Mouse (Mus musculus) heart, embryonic 15.5 days (tissue): ENCODE results near the gene Mansc1. TPM values are rescaled to one million over a fixed set of nuclear protein-coding genes. Genes with fewer than 3 reads are reported as not detected.

ENCODE experiments used
- ATAC-seq: fragments of 200-750 bp; cut with Nextera tagmentation; replicated peaks from 2 replicates; pipeline ENCODE4 v1.8.0; 2017; ENCODE audit warnings: low read depth, moderate TSS enrichment; ENCODE audit not compliant: insufficient number of reproducible peaks, insufficient read depth, low FRiP score
- H3K27ac ChIP-seq: fragments of 300-500 bp; sonication (generic); 2 replicates; pipeline ENCODE4 v1.5.1; 2015; ENCODE audit warnings: mild to moderate bottlenecking, inconsistent platforms
- H3K27me3 ChIP-seq: fragments of 300-500 bp; sonication (generic); 2 replicates; pipeline ENCODE4 v1.6.1; 2015; ENCODE audit warnings: inconsistent platforms
- H3K36me3 ChIP-seq: fragments of 300-500 bp; sonication (generic); 2 replicates; pipeline ENCODE4 v1.6.1; 2015; ENCODE audit warnings: mild to moderate bottlenecking, inconsistent platforms
- H3K4me1 ChIP-seq: fragments of 300-500 bp; sonication (generic); replicated peaks from 2 replicates; pipeline ENCODE4 v1.6.1; 2015; ENCODE audit warnings: inconsistent platforms
- H3K4me2 ChIP-seq: fragments of 300-500 bp; sonication (generic); 2 replicates; pipeline ENCODE4 v1.6.1; 2015; ENCODE audit warnings: inconsistent platforms, mild to moderate bottlenecking, moderate library complexity
- H3K4me3 ChIP-seq: fragments of 300-500 bp; sonication (generic); 2 replicates; pipeline ENCODE4 v1.5.1; 2015; ENCODE audit warnings: mild to moderate bottlenecking, inconsistent platforms
- H3K9ac ChIP-seq: fragments of 300-500 bp; sonication (generic); 2 replicates; pipeline ENCODE4 v1.6.1; 2015; ENCODE audit warnings: mild to moderate bottlenecking, inconsistent platforms
- H3K9me3 ChIP-seq: fragments of 300-500 bp; sonication (generic); replicated peaks from 2 replicates; pipeline ENCODE4 v1.6.1; 2016; ENCODE audit warnings: inconsistent platforms
- WGBS: fragments of 180-500 bp; shearing (Covaris S2); methylation state at CpG from one replicate; pipeline ENCODE4 v1.1.7; 2015; ENCODE audit warnings: mixed read lengths; 5-methylcytosine and 5-hydroxymethylcytosine counted together
- polyA plus RNA-seq: library from polyadenylated mRNA; unstranded; fragments of >200 nt; fragmentation: Nextera tagmentation; extraction: Ambion mirVana; gene quantifications from 2 replicates; pipeline ENCODE4 v1.2.1, GENCODE M21; 2015

Mansc1 gene
- polyA plus RNA-seq, 1 experiment from 2014 or later, result 7.1 TPM

DNA sequence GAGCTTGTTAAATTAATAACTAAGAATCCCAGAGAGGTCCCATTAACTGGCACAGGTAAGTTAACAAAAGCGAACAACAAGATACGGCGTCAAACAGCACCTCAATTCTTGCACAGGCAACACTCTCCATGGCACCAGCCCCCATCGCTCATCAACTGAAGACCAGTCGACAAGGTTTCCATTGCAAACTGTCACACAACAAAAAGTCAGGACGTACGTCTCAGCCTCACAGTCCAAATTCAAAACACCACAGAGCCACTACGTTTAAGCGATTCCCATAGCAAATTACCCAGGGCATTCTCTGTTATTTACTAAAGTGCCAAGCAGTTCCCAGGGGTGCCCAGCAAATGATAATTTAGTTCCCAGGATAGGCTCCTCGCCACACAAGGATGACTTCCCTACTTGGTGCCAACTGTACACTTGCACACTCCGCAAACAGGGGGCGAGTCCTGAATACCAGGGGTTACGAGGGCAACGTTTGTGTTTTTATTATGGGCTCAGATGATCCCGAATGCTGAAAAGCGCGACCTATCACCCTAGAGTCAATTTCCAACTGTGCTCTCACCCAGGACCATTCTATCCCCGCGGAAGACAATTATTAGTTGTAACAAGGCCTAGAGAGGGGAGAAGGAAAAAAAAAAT lies 66.6 kb downstream of the Mansc1 start:
- 1% methylated on average over 19 of the region's 19 CpGs for WGBS
- no peaks in the 10 kb centered on the region for H3K36me3 ChIP-seq
- H3K4me1 ChIP-seq, result peaks cover 19% of the 10 kb centered on the region
- ATAC-seq, result no peak
- H3K9ac ChIP-seq, result peak overlapping the region; percentile 99
- H3K4me2 ChIP-seq, result peak overlapping the region; percentile 82
- H3K9me3 ChIP-seq, result no peaks in the 10 kb centered on the region
- peak overlapping the region; percentile 97 for H3K4me3 ChIP-seq
- H3K27me3 ChIP-seq, result no peaks in the 10 kb centered on the region
- H3K27ac ChIP-seq, result peak overlapping the region; percentile 99

DNA sequence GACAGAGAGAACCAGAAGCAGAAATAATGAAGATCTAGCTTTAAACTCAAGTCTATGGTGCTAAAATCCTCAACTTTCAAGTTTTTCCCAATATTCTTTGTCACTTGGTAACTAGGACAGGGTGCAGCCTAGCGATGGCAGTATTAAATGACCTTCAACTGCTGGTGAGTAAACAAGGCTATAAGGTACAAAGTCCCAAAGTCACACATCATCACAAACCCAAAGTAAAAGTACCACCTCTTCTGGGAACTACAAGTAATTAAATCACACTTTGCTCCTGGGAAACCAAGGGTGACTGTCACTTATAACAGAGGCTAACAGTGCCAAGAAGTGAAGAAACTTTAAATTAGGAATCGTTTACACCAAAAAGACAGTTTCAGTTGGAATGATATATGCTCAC lies 67.7 kb downstream of the Mansc1 start:
- peak overlapping the region; percentile 82 for H3K4me2 ChIP-seq
- WGBS, result 63% methylated on average over 2 of the region's 2 CpGs
- no peak for ATAC-seq

DNA sequence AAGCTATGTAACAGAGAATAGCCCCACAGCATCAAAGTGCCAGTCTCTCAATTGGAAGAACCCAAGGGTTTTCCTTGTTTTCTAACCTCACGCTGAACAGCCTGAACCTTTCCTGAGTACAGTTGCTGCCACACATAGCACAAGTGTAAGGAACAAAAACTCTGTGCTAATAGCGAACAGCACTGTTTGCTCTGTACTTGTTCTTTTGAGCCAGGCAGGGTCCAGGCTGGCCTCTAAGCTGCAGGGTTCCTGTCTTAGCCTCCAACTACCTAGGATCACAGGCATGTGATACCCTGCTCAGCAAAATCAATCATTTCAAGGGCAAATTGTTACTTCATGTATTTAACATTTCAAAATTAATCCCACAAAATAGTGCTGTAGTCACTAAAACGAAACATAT lies 72.7 kb downstream of the Mansc1 start:
- no peak for ATAC-seq
- Histone ChIP-seq H3K36me3 (no peaks in the 10 kb centered on the region), H3K9me3 (no peaks in the 10 kb centered on the region), H3K27me3 (no peaks in the 10 kb centered on the region), H3K4me3 (no peak overlapping the region), H3K4me1 (peaks cover 36% of the 10 kb centered on the region), H3K27ac (no peak overlapping the region), H3K9ac (no peak overlapping the region), H3K4me2 (no peak overlapping the region)
- 74% methylated on average over 3 of the region's 3 CpGs for WGBS

More for the DNA sequence above, 67.7 kb downstream of the Mansc1 start:
- Histone ChIP-seq H3K4me3 (no peak overlapping the region), H3K27me3 (no peaks in the 10 kb centered on the region), H3K9me3 (no peaks in the 10 kb centered on the region), H3K4me1 (peaks cover 21% of the 10 kb centered on the region), H3K27ac (no peak overlapping the region), H3K9ac (no peak overlapping the region), H3K36me3 (no peaks in the 10 kb centered on the region)

Other genes with a start within 250 kb of the Mansc1 start
- 0.24 and 4.8 TPM in 2 replicates for gene Bcl2l14, start 236.2 kb downstream of the Mansc1 start, polyA plus RNA-seq
- 16.9 and 19.7 TPM in 2 replicates for gene Lrp6, start 65.5 kb downstream of the Mansc1 start, polyA plus RNA-seq
- gene Borcs5, start 7.0 kb upstream of the Mansc1 start, polyA plus RNA-seq, result 14.0 and 16.5 TPM in 2 replicates
- gene Dusp16, start 160.1 kb upstream of the Mansc1 start, polyA plus RNA-seq, result 15.8 and 15.9 TPM in 2 replicates
- 2.2 and 2.5 TPM in 2 replicates for gene Crebl2, start 197.7 kb upstream of the Mansc1 start, polyA plus RNA-seq